Mouse (Mus musculus) forebrain, embryonic 10.5 days (tissue): ENCODE data around the gene Cend1. TPM values are rescaled to one million over a fixed set of nuclear protein-coding genes. Genes with fewer than 3 reads are reported as not detected.
A peak's percentile ranks its signal among the peaks of the same experiment; 100 is the strongest.

Experiments
- DNase-seq: peaks from one replicate; pipeline ENCODE4 v3.0.0-alpha.2; 2017; ENCODE audit warnings: low spot score; ENCODE audit errors: extremely low spot score
- H3K27ac ChIP-seq: fragments of 300-500 bp; sonication (generic); 2 replicates; pipeline ENCODE4 v1.5.1; 2016; ENCODE audit warnings: mild to moderate bottlenecking
- H3K27me3 ChIP-seq: fragments of 300-500 bp; sonication (generic); 2 replicates; pipeline ENCODE4 v1.6.1; 2016; ENCODE audit warnings: mild to moderate bottlenecking; ENCODE audit not compliant: poor library complexity, severe bottlenecking
- H3K36me3 ChIP-seq: fragments of 300-500 bp; sonication (generic); replicated peaks from 2 replicates; pipeline ENCODE4 v1.6.1; 2016; ENCODE audit warnings: mild to moderate bottlenecking, moderate library complexity
- H3K4me1 ChIP-seq: fragments of 300-500 bp; sonication (generic); 2 replicates; pipeline ENCODE4 v1.6.1; 2016
- H3K4me3 ChIP-seq: fragments of 300-500 bp; sonication (generic); 2 replicates; pipeline ENCODE4 v1.5.1; 2016; ENCODE audit warnings: mild to moderate bottlenecking, moderate library complexity
- H3K9me3 ChIP-seq: fragments of 300-500 bp; sonication (generic); 2 replicates; pipeline ENCODE4 v1.6.1; 2016; ENCODE audit warnings: mild to moderate bottlenecking, moderate library complexity
- WGBS: fragments of 180-500 bp; shearing (Covaris S2); methylation state at CpG from one replicate; pipeline ENCODE4 v1.1.7; 2016; 5-methylcytosine and 5-hydroxymethylcytosine counted together
- polyA plus RNA-seq: library from polyadenylated mRNA; unstranded; fragments of >200 nt; fragmentation: Nextera tagmentation; extraction: Ambion mirVana; gene quantifications from 2 replicates; pipeline ENCODE4 v1.2.1, GENCODE M21; 2016

Cend1 gene
- polyA plus RNA-seq, 1 experiment from 2014 or later: 8.7 TPM

DNA sequence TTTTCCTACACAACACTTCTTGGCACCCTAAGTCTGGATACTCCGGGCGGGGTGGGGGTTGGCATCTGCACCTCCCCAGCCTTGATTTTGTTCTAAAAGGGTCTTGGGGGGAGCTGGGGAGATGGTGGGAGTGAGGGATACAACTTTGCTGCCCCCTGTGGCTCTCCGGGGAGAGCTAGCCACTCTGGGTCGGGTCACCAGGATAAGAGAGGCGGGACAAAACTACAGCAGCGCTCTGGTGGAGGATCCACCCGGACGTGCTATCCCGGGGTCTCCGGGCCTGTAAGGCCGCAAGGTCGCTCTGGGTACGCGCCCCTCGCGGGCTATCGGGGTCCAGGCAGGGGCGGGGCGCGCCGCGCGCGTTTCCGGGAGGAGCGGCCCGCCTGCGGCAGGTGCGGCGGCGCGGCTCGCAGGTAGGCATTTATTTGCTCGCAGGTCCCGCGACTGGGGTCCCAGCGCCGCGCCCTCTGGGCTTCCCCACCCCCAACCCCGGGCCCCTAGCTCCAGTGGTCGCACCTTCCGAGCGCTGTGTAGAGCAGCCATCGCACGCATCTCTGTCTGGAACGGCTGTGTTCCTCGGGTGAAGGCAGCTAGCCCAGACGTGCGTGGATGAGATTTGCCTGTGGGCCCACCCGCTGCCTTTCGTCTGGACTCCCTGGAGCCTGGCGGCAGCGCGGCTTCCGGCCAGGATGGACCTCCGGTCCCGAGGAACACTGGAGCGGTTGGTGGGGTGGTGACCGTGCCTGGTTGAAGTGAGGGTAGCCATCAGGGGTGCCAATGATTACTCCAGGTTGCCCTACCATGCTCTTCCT is 32.4 kb upstream of the Cend1 start:
- H3K4me3 ChIP-seq: peak overlapping the region; percentile 55
- H3K9me3 ChIP-seq: no peaks in the 10 kb centered on the region
- H3K27me3 ChIP-seq: peaks cover 92% of the 10 kb centered on the region
- no peak for DNase-seq
- WGBS: 2% methylated on average over 59 of the region's 59 CpGs
- H3K27ac ChIP-seq: peak overlapping the region; percentile 68; the same call in 1 of the 2 replicates
- peaks cover 12% of the 10 kb centered on the region for H3K36me3 ChIP-seq
- H3K4me1 ChIP-seq: peaks cover 62% of the 10 kb centered on the region

- H3K27me3 ChIP-seq: peaks cover 87% of the 10 kb centered on the region
- H3K36me3 ChIP-seq: peaks cover 12% of the 10 kb centered on the region
- H3K27ac ChIP-seq: peak within 1 kb of the TSS; percentile 68; the same call in 1 of the 2 replicates
- 70% methylated on average over 15 of the region's 15 CpGs for WGBS
- H3K4me1 ChIP-seq: peaks cover 65% of the 10 kb centered on the region
- no peak for DNase-seq
- H3K4me3 ChIP-seq: peak within 1 kb of the TSS; percentile 55
- H3K9me3 ChIP-seq: no peaks in the 10 kb centered on the region
These were observed 31.3 kb upstream of the Cend1 start, which contains the start of gene Cracr2b for GRCm38 (mm10) chr7:141460391-141461113. Cracr2b (plus strand) TSS chr7:141461094.

- H3K4me3 ChIP-seq: no peak overlapping the region
- H3K27me3 ChIP-seq: peaks cover 81% of the 10 kb centered on the region
- no peak for DNase-seq
- H3K36me3 ChIP-seq: peaks cover 12% of the 10 kb centered on the region
- H3K4me1 ChIP-seq: peaks cover 65% of the 10 kb centered on the region
- no peaks in the 10 kb centered on the region for H3K9me3 ChIP-seq
- H3K27ac ChIP-seq: no peak overlapping the region
- 81% methylated on average over 5 of the region's 5 CpGs for WGBS
These were observed 30.7 kb upstream of the Cend1 start for GRCm38 (mm10) chr7:141460001-141460390.

DNA sequence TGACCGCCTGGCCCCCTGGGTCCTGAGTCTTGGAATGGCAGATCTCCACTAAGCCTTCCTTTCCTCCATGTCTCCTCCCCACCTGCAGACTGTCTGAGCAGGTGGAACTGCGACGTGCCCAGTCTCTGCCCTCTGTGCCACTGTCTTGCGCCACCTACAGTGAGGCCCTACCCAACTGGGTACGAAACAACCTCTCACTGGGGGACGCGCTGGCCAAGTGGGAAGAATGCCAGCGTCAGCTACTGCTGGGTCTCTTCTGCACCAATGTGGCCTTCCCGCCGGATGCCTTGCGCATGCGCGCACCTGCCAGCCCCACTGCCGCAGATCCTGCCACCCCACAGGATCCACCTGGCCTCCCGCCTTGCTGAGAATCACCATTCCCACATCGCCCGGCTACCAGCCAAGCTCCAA is 30.0 kb upstream of the Cend1 start:
- no peak overlapping the region for H3K27ac ChIP-seq
- H3K4me1 ChIP-seq: peaks cover 65% of the 10 kb centered on the region
- no peak for DNase-seq
- peaks cover 12% of the 10 kb centered on the region for H3K36me3 ChIP-seq
- peaks cover 74% of the 10 kb centered on the region for H3K27me3 ChIP-seq
- H3K9me3 ChIP-seq: no peaks in the 10 kb centered on the region
- H3K4me3 ChIP-seq: no peak overlapping the region
- WGBS: 92% methylated on average over 17 of the region's 17 CpGs

- no peak for DNase-seq
- H3K4me3 ChIP-seq: no peak overlapping the region
- H3K4me1 ChIP-seq: peaks cover 61% of the 10 kb centered on the region
- 94% methylated on average over 11 of the region's 11 CpGs for WGBS
- peaks cover 68% of the 10 kb centered on the region for H3K27me3 ChIP-seq
- peaks cover 12% of the 10 kb centered on the region for H3K36me3 ChIP-seq
- no peak overlapping the region for H3K27ac ChIP-seq
- no peaks in the 10 kb centered on the region for H3K9me3 ChIP-seq
These were observed 29.4 kb upstream of the Cend1 start for GRCm38 (mm10) chr7:141458661-141459060.

DNA sequence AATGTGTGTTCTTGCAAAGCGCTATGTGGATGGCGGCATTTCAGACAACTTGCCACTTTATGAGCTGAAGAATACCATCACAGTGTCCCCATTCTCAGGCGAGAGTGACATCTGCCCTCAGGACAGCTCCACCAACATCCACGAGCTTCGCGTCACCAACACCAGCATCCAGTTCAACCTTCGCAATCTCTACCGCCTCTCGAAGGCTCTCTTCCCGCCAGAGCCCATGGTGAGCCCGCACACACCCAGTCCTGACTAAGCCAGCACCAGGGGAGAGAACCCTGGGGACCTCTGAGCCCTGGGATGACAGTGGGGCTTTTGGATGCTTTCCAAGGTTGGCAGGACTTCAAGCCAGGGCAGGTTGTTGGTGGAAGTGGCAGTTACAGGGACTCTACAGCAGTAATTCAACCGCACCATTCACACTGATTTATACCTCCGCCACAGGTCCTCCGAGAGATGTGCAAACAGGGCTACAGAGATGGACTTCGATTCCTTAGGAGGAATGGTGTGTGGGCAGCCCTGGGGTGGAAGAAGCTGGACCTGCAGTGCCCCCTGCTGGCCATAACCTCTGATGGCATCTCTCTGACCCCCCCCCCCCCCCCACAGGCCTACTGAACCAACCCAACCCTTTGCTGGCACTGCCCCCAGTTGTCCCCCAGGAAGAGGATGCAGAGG is 28.8 kb upstream of the Cend1 start:
- no peaks in the 10 kb centered on the region for H3K9me3 ChIP-seq
- 78% methylated on average over 15 of the region's 15 CpGs for WGBS
- peaks cover 62% of the 10 kb centered on the region for H3K27me3 ChIP-seq
- no peak overlapping the region for H3K27ac ChIP-seq
- H3K4me1 ChIP-seq: peaks cover 56% of the 10 kb centered on the region
- H3K4me3 ChIP-seq: no peak overlapping the region
- H3K36me3 ChIP-seq: peaks cover 14% of the 10 kb centered on the region
- no peak for DNase-seq

DNA sequence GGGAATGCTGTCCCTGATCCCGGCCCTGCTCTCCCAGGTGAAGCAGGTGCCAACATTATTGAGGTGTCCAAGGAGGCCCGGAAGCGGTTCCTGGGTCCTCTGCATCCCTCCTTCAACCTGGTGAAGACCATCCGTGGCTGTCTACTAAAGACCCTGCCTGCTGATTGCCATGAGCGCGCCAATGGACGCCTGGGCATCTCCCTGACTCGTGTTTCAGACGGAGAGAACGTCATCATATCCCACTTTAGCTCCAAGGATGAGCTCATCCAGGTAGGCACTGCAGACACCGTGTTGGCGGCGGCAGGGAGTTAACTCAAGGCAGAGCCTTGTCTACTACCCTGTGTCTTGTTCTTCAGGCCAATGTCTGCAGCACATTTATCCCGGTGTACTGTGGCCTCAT is 27.9 kb upstream of the Cend1 start:
- Histone ChIP-seq H3K27me3 (peaks cover 54% of the 10 kb centered on the region), H3K4me1 (peaks cover 48% of the 10 kb centered on the region), H3K9me3 (no peaks in the 10 kb centered on the region), H3K27ac (no peak overlapping the region), H3K4me3 (no peak overlapping the region; the same call in 1 of the 2 replicates), H3K36me3 (peaks cover 21% of the 10 kb centered on the region)
- no peak for DNase-seq
- WGBS: 90% methylated on average over 14 of the region's 14 CpGs

DNA sequence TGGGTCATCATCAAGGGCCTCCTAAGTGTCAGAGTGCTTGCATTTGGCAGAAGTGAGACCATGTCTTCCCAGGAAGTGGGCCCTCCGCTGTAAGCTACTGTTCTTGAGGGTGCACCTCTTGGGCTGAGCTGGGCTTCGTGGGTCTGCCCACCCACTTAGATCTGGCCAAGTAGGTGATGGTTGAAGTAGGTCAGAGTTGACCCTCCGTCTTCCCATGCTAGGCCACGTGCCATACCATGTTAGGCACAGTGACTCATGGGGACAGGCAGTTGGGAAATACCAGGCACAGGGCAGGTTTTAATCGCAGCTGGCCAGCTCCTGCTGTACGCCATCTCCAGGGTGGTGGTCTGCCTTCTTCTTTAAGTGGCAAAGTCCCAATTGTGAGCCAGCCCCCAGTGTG is 27.4 kb upstream of the Cend1 start:
- DNase-seq: no peak
- WGBS: 93% methylated on average over 6 of the region's 6 CpGs
- Histone ChIP-seq H3K27me3 (peaks cover 49% of the 10 kb centered on the region), H3K4me1 (peaks cover 43% of the 10 kb centered on the region), H3K9me3 (no peaks in the 10 kb centered on the region), H3K4me3 (peak overlapping the region; percentile 79; the same call in 1 of the 2 replicates), H3K27ac (no peak overlapping the region), H3K36me3 (peaks cover 26% of the 10 kb centered on the region)

DNA sequence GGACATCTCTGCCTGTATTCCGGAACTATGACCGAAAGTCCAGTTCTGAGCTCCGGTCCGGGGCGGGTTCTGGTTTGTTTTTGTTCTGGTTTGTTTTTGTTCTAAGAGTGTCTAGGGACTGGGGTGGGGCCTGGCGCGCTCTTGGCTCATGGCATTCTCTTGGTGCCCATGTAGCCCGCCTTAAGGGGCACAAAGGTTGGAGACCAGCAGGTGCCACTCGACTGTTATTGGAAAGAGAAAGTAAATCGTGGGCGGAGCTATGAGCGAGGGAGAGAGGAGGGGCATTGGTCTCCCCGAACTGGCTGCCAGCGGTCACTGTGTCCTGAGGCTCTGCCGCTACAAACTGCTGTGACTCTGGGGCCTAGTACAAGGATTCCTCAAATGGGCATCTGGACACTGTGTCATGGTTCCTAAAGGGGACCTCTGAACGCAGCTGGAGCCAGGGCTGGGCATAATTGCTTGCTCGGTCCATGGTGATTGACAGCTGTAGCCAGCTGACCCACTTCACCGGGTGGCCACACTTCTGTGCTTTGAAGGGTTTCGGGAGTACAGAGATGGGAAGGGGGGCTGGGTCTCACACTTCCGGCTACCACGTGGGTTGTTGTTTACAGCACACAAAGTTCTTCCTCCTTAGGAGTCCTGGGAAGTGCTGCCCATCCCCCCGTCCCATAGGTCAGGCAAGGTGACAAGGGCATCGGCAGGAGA is 26.5 kb upstream of the Cend1 start:
- H3K9me3 ChIP-seq: no peaks in the 10 kb centered on the region
- WGBS: 2% methylated on average over 23 of the region's 23 CpGs
- DNase-seq: no peak
- H3K4me1 ChIP-seq: peaks cover 34% of the 10 kb centered on the region
- peak overlapping the region; percentile 79 for H3K4me3 ChIP-seq
- H3K27ac ChIP-seq: peak overlapping the region; percentile 85
- H3K36me3 ChIP-seq: peaks cover 36% of the 10 kb centered on the region
- H3K27me3 ChIP-seq: peaks cover 39% of the 10 kb centered on the region

DNA sequence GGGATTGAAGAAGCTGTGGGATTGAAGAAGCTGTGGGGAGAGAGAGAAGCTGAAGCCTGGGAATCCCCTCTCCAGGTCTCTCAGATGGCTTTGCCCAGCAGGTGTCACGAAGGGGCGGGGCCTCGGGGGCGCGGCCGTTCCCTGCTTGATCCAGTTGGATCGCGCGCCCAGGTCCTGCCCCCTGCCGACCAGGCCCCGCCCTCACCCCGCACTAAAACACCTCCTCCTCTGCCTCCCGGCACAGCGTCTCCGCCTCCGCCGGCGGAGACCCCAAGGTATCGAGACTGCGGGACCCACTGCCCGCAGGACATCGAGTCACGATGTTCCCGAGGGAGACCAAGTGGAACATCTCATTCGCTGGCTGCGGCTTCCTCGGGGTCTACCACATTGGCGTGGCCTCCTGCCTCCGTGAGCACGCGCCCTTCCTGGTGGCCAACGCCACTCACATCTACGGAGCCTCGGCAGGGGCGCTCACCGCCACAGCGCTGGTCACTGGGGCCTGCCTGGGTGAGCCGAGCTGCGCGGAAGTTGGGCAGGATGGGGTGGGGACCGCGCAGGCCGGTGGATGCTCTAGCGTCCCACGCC is 25.8 kb upstream of the Cend1 start, which contains the start of gene Pnpla2:
Pnpla2 (plus strand) TSS at position 232 of the 585 bp plus-strand sequence.
- DNase-seq: peak; percentile 90
- peaks cover 32% of the 10 kb centered on the region for H3K27me3 ChIP-seq
- peak within 1 kb of the TSS; percentile 79 for H3K4me3 ChIP-seq
- peaks cover 43% of the 10 kb centered on the region for H3K36me3 ChIP-seq
- peak within 1 kb of the TSS; percentile 85 for H3K27ac ChIP-seq
- H3K9me3 ChIP-seq: no peaks in the 10 kb centered on the region
- peaks cover 32% of the 10 kb centered on the region for H3K4me1 ChIP-seq
- under 1% methylated on average over 45 of the region's 45 CpGs for WGBS

DNA sequence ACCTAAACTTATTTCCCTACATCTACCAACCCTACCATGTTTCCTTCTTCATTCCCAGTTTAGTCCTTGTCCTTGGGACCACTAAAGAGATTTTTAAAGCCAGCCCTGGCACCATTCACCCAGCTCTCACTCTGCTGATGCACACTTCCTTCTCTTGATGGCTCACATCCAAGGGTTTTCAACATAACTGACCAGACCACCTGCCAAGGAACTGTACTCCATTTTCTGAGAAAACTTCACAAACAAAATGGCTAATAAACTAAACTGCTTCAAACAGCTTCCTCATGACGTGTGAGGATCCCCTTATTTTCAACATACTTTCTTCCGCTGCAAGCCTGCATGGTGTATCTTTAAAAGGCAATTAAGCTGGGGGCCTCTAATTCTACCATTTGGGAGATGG is 24.3 kb upstream of the Cend1 start:
- Histone ChIP-seq H3K4me1 (peaks cover 37% of the 10 kb centered on the region), H3K4me3 (no peak overlapping the region), H3K27me3 (peaks cover 18% of the 10 kb centered on the region), H3K36me3 (peaks cover 45% of the 10 kb centered on the region), H3K9me3 (no peaks in the 10 kb centered on the region), H3K27ac (no peak overlapping the region)
- 82% methylated on average over 2 of the region's 2 CpGs for WGBS
- DNase-seq: no peak

- Histone ChIP-seq H3K27me3 (peaks cover 8% of the 10 kb centered on the region; the same call in 1 of the 2 replicates), H3K9me3 (no peaks in the 10 kb centered on the region), H3K4me3 (no peak overlapping the region), H3K36me3 (peaks cover 49% of the 10 kb centered on the region), H3K27ac (no peak overlapping the region), H3K4me1 (peaks cover 45% of the 10 kb centered on the region)
- no peak for DNase-seq
These were observed 22.6 kb upstream of the Cend1 start for GRCm38 (mm10) chr7:141451928-141452327.
